Mouse (Mus musculus) cortical plate, adult 2 months (tissue): ENCODE measurements at regions not wholly inside any gene's neighbourhood (a gene's known extent, or its start where the extent isn't known, plus 50 kb on each side); places are given as distances from the start of the nearest gene placed in this dataset.

Source experiments
- CTCF ChIP-seq: fragments of 200-500 bp; IDR thresholded peaks from 2 replicates; pipeline ENCODE4 v1.5.1; 2011; ENCODE audit warnings: mild to moderate bottlenecking, control low read depth, low read length; ENCODE audit not compliant: insufficient read depth; ENCODE audit errors: extremely low read depth
- POLR2A ChIP-seq: fragments of 200-500 bp; IDR thresholded peaks from 2 replicates; pipeline ENCODE4 v1.6.1; 2011; ENCODE audit warnings: mild to moderate bottlenecking, low read length, control low read depth; ENCODE audit not compliant: insufficient read depth; ENCODE audit errors: extremely low read depth

DNA sequence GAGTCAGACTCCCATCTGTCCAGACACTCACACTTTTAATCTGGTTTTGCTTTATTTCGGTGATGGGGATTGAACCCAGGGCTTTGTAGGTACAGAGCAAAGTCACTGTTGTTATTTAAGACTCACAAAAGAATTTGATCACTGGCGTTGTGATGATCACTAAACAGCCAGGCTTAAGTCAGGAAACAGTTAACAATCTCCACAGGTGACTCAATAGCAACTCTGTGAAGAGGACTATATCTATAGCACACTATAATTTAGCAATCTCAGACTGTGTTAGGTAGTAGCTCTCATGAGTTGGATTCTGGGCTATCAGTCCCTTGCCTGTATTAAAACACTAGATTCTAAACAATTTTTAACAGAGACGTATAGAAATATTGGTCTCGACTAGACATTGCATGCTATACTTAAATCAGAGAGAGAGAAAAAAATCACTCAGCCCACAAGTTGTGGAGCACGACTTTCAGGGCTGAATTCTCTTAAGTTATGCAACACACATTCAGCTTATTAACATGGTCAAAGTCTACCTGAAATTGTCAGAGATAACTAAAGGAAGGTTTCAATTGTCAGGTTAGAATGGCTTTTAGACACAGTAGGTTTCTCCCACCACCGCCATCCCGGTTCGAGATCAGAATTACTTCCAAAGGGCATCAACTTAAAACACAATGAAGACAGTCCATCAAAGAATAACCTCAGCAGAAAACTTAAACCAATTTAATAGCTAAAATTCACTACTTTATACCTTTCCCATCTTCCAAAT is 54.4 kb upstream of the Ifne start:
- no peak for TF ChIP-seq POLR2A
- no peak for TF ChIP-seq CTCF
